Mouse (Mus musculus) hindbrain, embryonic 12.5 days (tissue): ENCODE data around the gene Tex37. TPM values are rescaled to one million over a fixed set of nuclear protein-coding genes. Genes with fewer than 3 reads are reported as not detected.

Source experiments
- ATAC-seq: fragments of 200-750 bp; cut with Nextera tagmentation; 2 replicates; pipeline ENCODE4 v1.8.0; 2017; ENCODE audit warnings: moderate TSS enrichment; ENCODE audit not compliant: low FRiP score
- H3K27ac ChIP-seq: fragments of 300-500 bp; sonication (generic); 2 replicates; pipeline ENCODE4 v1.5.1; 2016; ENCODE audit warnings: mild to moderate bottlenecking
- H3K27me3 ChIP-seq: fragments of 300-500 bp; sonication (generic); 2 replicates; pipeline ENCODE4 v1.6.1; 2016; ENCODE audit warnings: mild to moderate bottlenecking
- H3K36me3 ChIP-seq: fragments of 300-500 bp; sonication (generic); 2 replicates; pipeline ENCODE4 v1.6.1; 2016; ENCODE audit warnings: mild to moderate bottlenecking
- H3K4me1 ChIP-seq: fragments of 300-500 bp; sonication (generic); 2 replicates; pipeline ENCODE4 v1.6.1; 2016
- H3K4me2 ChIP-seq: fragments of 300-500 bp; sonication (generic); replicated peaks from 2 replicates; pipeline ENCODE4 v1.6.1; 2016; ENCODE audit warnings: mild to moderate bottlenecking
- H3K4me3 ChIP-seq: fragments of 300-500 bp; sonication (generic); 2 replicates; pipeline ENCODE4 v1.5.1; 2016; ENCODE audit warnings: mild to moderate bottlenecking
- H3K9ac ChIP-seq: fragments of 300-500 bp; sonication (generic); 2 replicates; pipeline ENCODE4 v1.6.1; 2016; ENCODE audit warnings: mild to moderate bottlenecking, moderate library complexity
- H3K9me3 ChIP-seq: fragments of 300-500 bp; sonication (generic); replicated peaks from 2 replicates; pipeline ENCODE4 v1.6.1; 2016; ENCODE audit warnings: mild to moderate bottlenecking
- WGBS: fragments of 180-500 bp; shearing (Covaris S2); methylation state at CpG from one replicate; pipeline ENCODE4 v1.1.7; 2016; 5-methylcytosine and 5-hydroxymethylcytosine counted together
- polyA plus RNA-seq: library from polyadenylated mRNA; unstranded; fragments of >200 nt; fragmentation: Nextera tagmentation; extraction: Ambion mirVana; gene quantifications from 2 replicates; pipeline ENCODE4 v1.2.1, GENCODE M21; 2016

Gene Tex37
- polyA plus RNA-seq, 1 experiment from 2014 or later: not detected

DNA sequence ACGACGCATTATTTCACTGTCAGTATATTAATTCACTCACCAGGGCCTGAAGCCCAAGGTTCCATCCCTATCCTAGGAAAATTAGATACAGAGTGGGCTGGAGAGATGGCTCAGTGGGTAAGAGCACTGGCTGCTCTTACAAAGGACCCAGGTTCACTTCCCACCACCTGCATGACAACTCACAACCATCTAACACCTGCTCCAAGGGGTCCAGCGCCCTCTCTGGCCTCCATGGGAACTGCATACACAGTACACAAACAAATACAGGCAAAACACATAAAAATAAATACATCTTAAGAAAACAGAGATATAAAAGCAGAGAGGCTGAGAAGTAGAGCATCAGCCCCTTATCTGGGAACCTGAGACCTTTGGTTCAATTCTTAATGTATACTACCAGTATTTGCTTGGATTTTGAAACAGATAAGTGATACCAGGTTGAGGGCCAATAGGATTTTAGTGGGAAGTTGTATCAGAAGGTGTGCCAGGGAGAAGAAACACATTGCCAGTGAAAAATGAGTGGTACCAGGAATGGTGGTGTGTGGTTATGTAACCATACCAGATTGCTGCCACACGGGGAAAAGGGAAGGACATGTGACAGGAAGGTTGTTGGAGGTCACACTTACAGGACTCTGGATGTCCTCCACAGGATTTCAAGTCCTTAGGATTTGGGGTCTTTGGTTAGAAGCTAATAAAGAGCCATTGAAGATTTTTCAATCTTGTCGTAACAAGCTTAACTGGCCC is 44.5 kb downstream of the Tex37 start:
- ATAC-seq: no peak
- no peaks in the 10 kb centered on the region for H3K27me3 ChIP-seq
- no peaks in the 10 kb centered on the region for H3K9me3 ChIP-seq
- no peak overlapping the region for H3K4me2 ChIP-seq
- WGBS: 77% methylated on average over 5 of the region's 5 CpGs
- H3K4me1 ChIP-seq: peaks cover 13% of the 10 kb centered on the region
- no peak overlapping the region for H3K27ac ChIP-seq
- 0 out of 2 replicates have a peak, but pooled peaks cover 7% of the 10 kb centered on the region for H3K36me3 ChIP-seq
- no peak overlapping the region for H3K4me3 ChIP-seq
- no peak overlapping the region for H3K9ac ChIP-seq

DNA sequence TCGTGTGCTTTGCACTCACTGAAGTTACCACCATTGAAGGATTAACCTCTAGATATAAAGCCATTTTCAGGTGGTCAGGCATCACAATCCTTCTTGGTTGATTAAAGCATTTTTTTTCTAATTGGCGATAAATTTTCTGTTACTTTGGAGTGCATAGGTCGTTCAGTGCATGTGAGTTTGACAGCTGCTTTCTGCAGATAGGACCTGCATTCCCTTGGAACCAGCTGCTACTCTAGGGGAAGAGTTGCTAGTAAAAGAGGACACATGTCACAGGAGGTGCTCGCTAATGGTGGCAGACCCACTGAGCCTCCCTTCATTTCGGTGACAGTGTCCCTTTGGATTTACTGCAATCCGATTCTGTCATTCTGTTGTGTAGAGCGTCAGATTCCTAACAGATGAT is 46.2 kb downstream of the Tex37 start:
- no peak overlapping the region for H3K27ac ChIP-seq
- 75% methylated on average over 7 of the region's 7 CpGs for whole genome bisulfite sequencing

DNA sequence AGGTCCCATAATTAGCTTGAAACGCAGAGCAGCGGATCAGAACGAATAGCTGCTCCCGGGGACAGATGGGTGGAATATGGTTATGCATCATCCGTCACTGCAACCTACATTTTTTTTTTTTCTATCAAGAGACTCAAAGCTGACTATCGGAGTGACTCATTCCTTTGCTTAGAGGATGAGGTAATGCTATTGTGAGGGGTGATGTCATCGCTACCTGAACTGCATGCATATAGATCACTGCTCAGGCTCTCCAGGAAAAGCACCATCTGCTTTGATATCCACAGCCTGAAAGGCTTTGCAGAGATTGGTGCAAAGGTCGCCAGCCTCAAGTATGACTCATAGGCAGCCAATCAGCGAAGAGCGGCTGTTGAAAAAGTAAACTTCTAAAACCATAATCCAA is 46.6 kb downstream of the Tex37 start:
- H3K4me3 ChIP-seq: no peak overlapping the region
- peak; percentile 83 for ATAC-seq
- 0 out of 2 replicates have a peak overlapping the region, but pooled peaks have one; percentile 4 for H3K27ac ChIP-seq
- H3K9me3 ChIP-seq: no peaks in the 10 kb centered on the region
- H3K9ac ChIP-seq: no peak overlapping the region
- no peaks in the 10 kb centered on the region for H3K27me3 ChIP-seq
- peaks cover 12% of the 10 kb centered on the region for H3K4me1 ChIP-seq
- no peaks in the 10 kb centered on the region for H3K36me3 ChIP-seq
- no peak overlapping the region for H3K4me2 ChIP-seq
- WGBS: 72% methylated on average over 10 of the region's 10 CpGs

More for the DNA sequence above, 46.2 kb downstream of the Tex37 start:
- Histone ChIP-seq H3K9ac (no peak overlapping the region), H3K4me2 (no peak overlapping the region), H3K27me3 (no peaks in the 10 kb centered on the region), H3K36me3 (no peaks in the 10 kb centered on the region), H3K9me3 (no peaks in the 10 kb centered on the region), H3K4me3 (no peak overlapping the region), H3K4me1 (peaks cover 10% of the 10 kb centered on the region)
- ATAC-seq: no peak

DNA sequence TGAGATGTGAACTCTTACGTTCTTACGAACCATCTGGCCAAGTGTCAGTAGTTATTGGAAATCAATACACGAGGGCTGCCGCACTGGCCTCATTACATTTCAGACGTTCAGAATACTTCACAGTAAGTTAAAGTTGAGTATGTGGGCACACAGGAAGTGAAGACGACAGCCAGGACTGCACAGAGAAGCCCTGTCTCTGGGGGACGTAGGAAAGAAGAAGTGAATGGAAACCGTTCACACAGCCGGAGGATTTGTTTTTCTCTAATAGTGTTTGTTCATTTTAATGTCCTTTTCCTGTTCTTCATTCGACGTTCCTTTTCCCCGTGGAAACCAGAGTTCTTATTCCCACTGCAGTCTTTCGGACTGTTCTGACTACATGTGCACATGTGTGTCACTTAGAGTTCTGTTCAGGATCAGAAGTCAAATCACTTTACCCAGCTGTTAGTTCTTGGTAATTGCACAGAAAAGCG is 47.2 kb downstream of the Tex37 start:
- Histone ChIP-seq H3K9ac (no peak overlapping the region), H3K27me3 (no peaks in the 10 kb centered on the region), H3K4me2 (no peak overlapping the region), H3K4me3 (no peak overlapping the region), H3K27ac (0 out of 2 replicates have a peak overlapping the region, but pooled peaks have one; percentile 4), H3K9me3 (no peaks in the 10 kb centered on the region), H3K4me1 (peaks cover 13% of the 10 kb centered on the region), H3K36me3 (no peaks in the 10 kb centered on the region)
- ATAC-seq: peak; percentile 57
- WGBS: 67% methylated on average over 14 of the region's 14 CpGs

DNA sequence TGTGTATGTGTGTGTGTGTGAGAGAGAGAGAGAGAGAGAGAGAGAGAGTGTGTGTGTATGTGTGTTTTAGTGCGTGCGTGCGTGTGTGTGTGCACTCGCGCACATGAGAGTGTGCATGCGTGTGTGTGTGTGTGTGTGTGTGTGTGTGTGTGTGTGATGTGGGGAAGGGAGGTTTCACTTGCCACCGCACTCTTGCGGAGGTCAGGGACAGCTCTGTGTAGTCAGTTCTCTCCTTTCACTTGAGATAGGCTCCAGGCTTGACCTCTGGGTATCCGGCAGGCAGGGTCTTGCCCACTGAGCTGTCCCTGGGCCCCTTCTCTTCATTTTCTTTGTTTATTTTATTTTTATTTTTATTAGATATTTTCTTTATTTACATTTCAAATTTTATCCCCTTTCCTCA is 51.4 kb downstream of the Tex37 start:
- H3K4me2 ChIP-seq: no peak overlapping the region
- no peak overlapping the region for H3K27ac ChIP-seq
- H3K4me3 ChIP-seq: no peak overlapping the region
- no peak overlapping the region for H3K9ac ChIP-seq
- ATAC-seq: no peak
- peaks cover 12% of the 10 kb centered on the region for H3K4me1 ChIP-seq
- no peaks in the 10 kb centered on the region for H3K27me3 ChIP-seq
- H3K9me3 ChIP-seq: no peaks in the 10 kb centered on the region
- WGBS: 90% methylated on average over 9 of the region's 9 CpGs
- no peaks in the 10 kb centered on the region for H3K36me3 ChIP-seq

DNA sequence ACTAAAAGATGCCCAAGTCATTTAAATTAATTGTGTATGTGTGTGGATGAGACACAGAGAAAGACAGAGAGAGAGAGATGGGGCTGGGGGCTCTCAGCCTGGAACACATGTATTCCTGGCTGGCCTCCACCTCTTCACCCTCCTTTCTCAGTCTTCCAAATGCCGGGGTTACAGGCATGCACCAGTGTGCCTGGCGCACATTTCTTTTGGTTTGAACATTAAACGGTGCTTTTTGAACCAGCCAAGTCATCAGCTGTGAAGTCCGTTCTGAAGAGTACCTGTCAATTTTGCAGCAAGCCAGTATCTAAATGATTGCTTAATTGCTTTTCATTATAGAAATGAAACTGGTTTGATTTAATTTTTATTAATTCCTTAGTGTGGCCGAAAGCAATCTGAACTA is 52.0 kb downstream of the Tex37 start:
- H3K9ac ChIP-seq: no peak overlapping the region
- H3K9me3 ChIP-seq: no peaks in the 10 kb centered on the region
- H3K4me2 ChIP-seq: no peak overlapping the region
- H3K27me3 ChIP-seq: no peaks in the 10 kb centered on the region
- no peak overlapping the region for H3K4me3 ChIP-seq
- H3K4me1 ChIP-seq: peaks cover 8% of the 10 kb centered on the region
- 77% methylated on average over 5 of the region's 5 CpGs for whole genome bisulfite sequencing
- H3K36me3 ChIP-seq: no peaks in the 10 kb centered on the region
- H3K27ac ChIP-seq: no peak overlapping the region
- no peak for ATAC-seq

DNA sequence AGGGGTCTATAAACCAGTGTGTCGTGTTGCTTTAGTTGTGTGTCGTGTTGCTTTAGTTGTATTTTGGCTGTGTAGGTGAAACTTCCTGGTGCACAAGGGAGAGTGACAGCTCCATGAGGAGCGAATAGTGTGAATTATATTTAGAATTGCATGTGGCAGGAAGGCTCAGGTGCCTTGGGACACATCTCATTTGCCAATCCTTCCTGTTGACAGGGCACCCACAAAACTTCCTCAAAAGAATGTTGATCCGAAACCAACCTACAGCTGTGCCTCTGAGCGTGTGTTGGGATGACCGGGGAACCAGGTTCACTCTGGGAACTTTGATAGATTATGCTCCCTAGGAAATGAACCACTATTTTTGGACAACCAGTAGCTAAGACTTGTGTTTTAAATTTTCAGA is 54.4 kb downstream of the Tex37 start:
- no peak overlapping the region for H3K27ac ChIP-seq
- no peaks in the 10 kb centered on the region for H3K9me3 ChIP-seq
- no peaks in the 10 kb centered on the region for H3K27me3 ChIP-seq
- H3K4me1 ChIP-seq: peaks cover 3% of the 10 kb centered on the region; the same call in 1 of the 2 replicates
- no peak overlapping the region for H3K4me3 ChIP-seq
- H3K36me3 ChIP-seq: peaks cover 7% of the 10 kb centered on the region; the same call in 1 of the 2 replicates
- H3K4me2 ChIP-seq: no peak overlapping the region
- H3K9ac ChIP-seq: no peak overlapping the region
- WGBS: 89% methylated on average over 6 of the region's 6 CpGs
- no peak for ATAC-seq

Other genes with a start within 250 kb of the Tex37 start
- gene Rpia, start 126.7 kb downstream of the Tex37 start, polyA plus RNA-seq: 3.2 and 3.5 TPM in 2 replicates
- 16.1 and 17.6 TPM in 2 replicates for gene Eif2ak3, start 74.4 kb downstream of the Tex37 start, polyA plus RNA-seq
- gene Foxi3, start 37.6 kb upstream of the Tex37 start, polyA plus RNA-seq: not detected in 2 replicates
- 5.3 and 5.4 TPM in 2 replicates for gene Thnsl2, start 225.5 kb upstream of the Tex37 start, polyA plus RNA-seq